Mouse (Mus musculus) thymus, postnatal 36 days (tissue): Measurements from ENCODE around the gene Lats2.
A peak's percentile ranks its signal among the peaks of the same experiment; 100 is the strongest.

Experiments
- DNase-seq, 2 experiments: peaks; one replicate each; pipeline ENCODE4 v3.0.0; 2022; ENCODE audit warnings: mixed read lengths in 2 of 2

Lats2 gene

GRCm38 (mm10) chr14:57736141-57736540, 22.0 kb downstream of the Lats2 start:
- no peak for DNase-seq

GRCm38 (mm10) chr14:57732668-57733293, 25.4 kb downstream of the Lats2 start:
- DNase-seq: no peak

GRCm38 (mm10) chr14:57730527-57730926, 27.7 kb downstream of the Lats2 start:
- peak; percentile 12 to 15 for DNase-seq

- peak; percentile 35 to 37 for DNase-seq
Measured at GRCm38 (mm10) chr14:57729975-57730499, 28.2 kb downstream of the Lats2 start.

- DNase-seq: peak; percentile 9 to 18
Measured at GRCm38 (mm10) chr14:57729364-57729763, 28.8 kb downstream of the Lats2 start.

GRCm38 (mm10) chr14:57726172-57726571, 32.0 kb downstream of the Lats2 start:
- DNase-seq: peak in 1 of 2 experiments; percentile 11

- DNase-seq: no peak
Measured at GRCm38 (mm10) chr14:57724473-57724872, 33.7 kb downstream of the Lats2 start.

- no peak for DNase-seq
Measured at GRCm38 (mm10) chr14:57718245-57718644, 39.9 kb downstream of the Lats2 start.

- DNase-seq: no peak
Measured at GRCm38 (mm10) chr14:57716601-57717245, 41.5 kb downstream of the Lats2 start.

- no peak for DNase-seq
Measured at GRCm38 (mm10) chr14:57712884-57713283, 45.3 kb downstream of the Lats2 start.

- no peak for DNase-seq
Measured at GRCm38 (mm10) chr14:57711059-57711458, 47.1 kb downstream of the Lats2 start.

GRCm38 (mm10) chr14:57709171-57709570, 49.0 kb downstream of the Lats2 start:
- DNase-seq: no peak

GRCm38 (mm10) chr14:57708580-57708979, 49.6 kb downstream of the Lats2 start:
- no peak for DNase-seq

- no peak for DNase-seq
Measured at GRCm38 (mm10) chr14:57707100-57707893, 50.9 kb downstream of the Lats2 start.

GRCm38 (mm10) chr14:57706760-57707099, 51.5 kb downstream of the Lats2 start:
- no peak for DNase-seq

- DNase-seq: no peak
Measured at GRCm38 (mm10) chr14:57705759-57706158, 52.4 kb downstream of the Lats2 start.

GRCm38 (mm10) chr14:57705075-57705474, 53.1 kb downstream of the Lats2 start:
- DNase-seq: no peak

- no peak for DNase-seq
Measured at GRCm38 (mm10) chr14:57701915-57702477, 56.2 kb downstream of the Lats2 start.

GRCm38 (mm10) chr14:57699461-57699970, 58.7 kb downstream of the Lats2 start:
- DNase-seq: no peak

- DNase-seq: no peak
Measured at GRCm38 (mm10) chr14:57699016-57699415, 59.2 kb downstream of the Lats2 start.

- no peak for DNase-seq
Measured at GRCm38 (mm10) chr14:57696066-57696465, 62.1 kb downstream of the Lats2 start.

- no peak for DNase-seq
Measured at GRCm38 (mm10) chr14:57695550-57695949, 62.6 kb downstream of the Lats2 start.

- no peak for DNase-seq
Measured at GRCm38 (mm10) chr14:57694246-57694645, 63.9 kb downstream of the Lats2 start.
